Mouse (Mus musculus): ENCODE data around the gene AC124502.3. TPM values are rescaled to one million over a fixed set of nuclear protein-coding genes. Genes with fewer than 3 reads are reported as not detected.
A peak's percentile ranks its signal among the peaks of the same experiment; 100 is the strongest.

The AC124502.3 gene
- polyA plus RNA-seq, 1 experiment from 2014 or later, result 1.1 TPM

- Histone ChIP-seq H3K4me1 (ENCODE audit: insufficient read depth, low read depth, low read length) (no peaks in the 10 kb centered on the region), H3K9ac (replicated peaks; ENCODE audit: low read depth) (no peak overlapping the region)
- no peak for DNase-seq (ENCODE audit: low spot score)
These were observed 10.6 kb downstream of the AC124502.3 start for GRCm38 (mm10) chr19:5049325-5049724.

GRCm38 (mm10) chr19:5050047-5050905, 11.6 kb downstream of the AC124502.3 start, which contains the start of gene Rin1:
Gene Rin1, plus strand, starts transcription at chr19:5050481.
- Histone ChIP-seq H3K27me3 (replicated peaks; ENCODE audit: insufficient read depth, low read length) (no peaks in the 10 kb centered on the region), H3K27ac (ENCODE audit: low read length) (peak within 1 kb of the TSS; percentile 66), H3K9ac (replicated peaks; ENCODE audit: low read depth) (0 out of 2 replicates have a peak within 1 kb of the TSS, but pooled peaks have one; percentile 0), H3K4me2 (replicated peaks; ENCODE audit: low read depth, low read length) (peak within 1 kb of the TSS; percentile 54), H3K9me3 (ENCODE audit: low read length) (no peaks in the 10 kb centered on the region), H3K4me3 (ENCODE audit: low read depth, low read length) (peak within 1 kb of the TSS; percentile 14), H3K4me1 (ENCODE audit: insufficient read depth, low read depth, low read length) (no peaks in the 10 kb centered on the region), H3K36me3 (ENCODE audit: insufficient read depth, low read length) (peaks cover 13% of the 10 kb centered on the region; the same call in 1 of the 2 replicates)
- ATAC-seq (peak; percentile 90), DNase-seq (ENCODE audit: low spot score) (peak; percentile 92)
- TF ChIP-seq EP300 (IDR thresholded peaks at IDR 0.05), result 0 out of 2 replicates have a peak, but pooled peaks have one; percentile 12
- peak; percentile 71 for TF ChIP-seq CTCF (IDR thresholded peaks at IDR 0.05)
- WGBS, result 17% methylated on average over 13 of the region's 14 CpGs

More at GRCm38 (mm10) chr19:5049325-5049724, 10.6 kb downstream of the AC124502.3 start:
- H3K4me3 ChIP-seq (ENCODE audit: low read depth, low read length), result no peak overlapping the region
- no peaks in the 10 kb centered on the region for H3K27me3 ChIP-seq (replicated peaks; ENCODE audit: insufficient read depth, low read length)
- H3K27ac ChIP-seq (ENCODE audit: low read length), result no peak overlapping the region
- ATAC-seq, result no peak
- TF ChIP-seq CTCF (IDR thresholded peaks at IDR 0.05) (no peak), EP300 (IDR thresholded peaks at IDR 0.05) (no peak)
- no peak overlapping the region for H3K4me2 ChIP-seq (replicated peaks; ENCODE audit: low read depth, low read length)
- H3K36me3 ChIP-seq (ENCODE audit: insufficient read depth, low read length), result peaks cover 13% of the 10 kb centered on the region; the same call in 1 of the 2 replicates
- H3K9me3 ChIP-seq (ENCODE audit: low read length), result no peaks in the 10 kb centered on the region
- WGBS, result 84% methylated on average over 6 of the region's 6 CpGs

DNA sequence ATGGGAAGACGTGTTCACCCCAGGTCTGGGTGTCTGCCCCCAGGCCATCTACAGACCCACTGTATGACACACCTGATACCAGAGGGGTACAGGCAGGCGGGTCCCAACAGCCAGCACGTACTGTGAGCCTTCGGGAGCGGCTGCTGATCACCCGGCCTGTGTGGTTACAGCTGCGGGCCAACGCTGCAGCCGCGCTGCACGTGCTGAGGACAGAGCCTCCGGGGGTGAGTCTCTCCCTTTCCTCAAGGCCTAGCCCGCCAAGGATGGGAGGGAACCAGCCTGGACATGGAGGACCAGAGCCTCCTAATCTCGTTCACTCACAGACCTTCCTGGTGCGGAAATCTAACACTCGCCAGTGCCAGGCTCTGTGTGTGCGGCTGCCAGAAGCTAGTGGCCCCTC, 12.3 kb downstream of the AC124502.3 start:
- Histone ChIP-seq H3K4me1 (ENCODE audit: insufficient read depth, low read depth, low read length) (no peaks in the 10 kb centered on the region), H3K9me3 (ENCODE audit: low read length) (no peaks in the 10 kb centered on the region), H3K36me3 (ENCODE audit: insufficient read depth, low read length) (peaks cover 13% of the 10 kb centered on the region; the same call in 1 of the 2 replicates), H3K4me2 (replicated peaks; ENCODE audit: low read depth, low read length) (peak overlapping the region; percentile 54), H3K27ac (ENCODE audit: low read length) (peak overlapping the region; percentile 66), H3K27me3 (replicated peaks; ENCODE audit: insufficient read depth, low read length) (no peaks in the 10 kb centered on the region), H3K9ac (replicated peaks; ENCODE audit: low read depth) (0 out of 2 replicates have a peak overlapping the region, but pooled peaks have one; percentile 0), H3K4me3 (ENCODE audit: low read depth, low read length) (peak overlapping the region; percentile 14)
- DNase-seq (ENCODE audit: low spot score) (peak; percentile 34), ATAC-seq (peak; percentile 32)
- WGBS, result 4% methylated on average over 17 of the region's 17 CpGs
- no peak for TF ChIP-seq CTCF (IDR thresholded peaks at IDR 0.05)
- 0 out of 2 replicates have a peak, but pooled peaks have one; percentile 3 for TF ChIP-seq EP300 (IDR thresholded peaks at IDR 0.05)

- Histone ChIP-seq H3K4me3 (ENCODE audit: low read depth, low read length) (peak overlapping the region; percentile 14), H3K9ac (replicated peaks; ENCODE audit: low read depth) (no peak overlapping the region), H3K9me3 (ENCODE audit: low read length) (no peaks in the 10 kb centered on the region), H3K27ac (ENCODE audit: low read length) (no peak overlapping the region), H3K36me3 (ENCODE audit: insufficient read depth, low read length) (peaks cover 13% of the 10 kb centered on the region; the same call in 1 of the 2 replicates), H3K4me1 (ENCODE audit: insufficient read depth, low read depth, low read length) (no peaks in the 10 kb centered on the region), H3K27me3 (replicated peaks; ENCODE audit: insufficient read depth, low read length) (no peaks in the 10 kb centered on the region), H3K4me2 (replicated peaks; ENCODE audit: low read depth, low read length) (peak overlapping the region; percentile 54)
- ATAC-seq, result no peak
- no peak for TF ChIP-seq EP300 (IDR thresholded peaks at IDR 0.05)
- TF ChIP-seq CTCF (IDR thresholded peaks at IDR 0.05), result no peak
- no peak for DNase-seq (ENCODE audit: low spot score)
- WGBS, result 35% methylated on average over 2 of the region's 3 CpGs
These were observed 12.8 kb downstream of the AC124502.3 start for GRCm38 (mm10) chr19:5051515-5051914.

DNA sequence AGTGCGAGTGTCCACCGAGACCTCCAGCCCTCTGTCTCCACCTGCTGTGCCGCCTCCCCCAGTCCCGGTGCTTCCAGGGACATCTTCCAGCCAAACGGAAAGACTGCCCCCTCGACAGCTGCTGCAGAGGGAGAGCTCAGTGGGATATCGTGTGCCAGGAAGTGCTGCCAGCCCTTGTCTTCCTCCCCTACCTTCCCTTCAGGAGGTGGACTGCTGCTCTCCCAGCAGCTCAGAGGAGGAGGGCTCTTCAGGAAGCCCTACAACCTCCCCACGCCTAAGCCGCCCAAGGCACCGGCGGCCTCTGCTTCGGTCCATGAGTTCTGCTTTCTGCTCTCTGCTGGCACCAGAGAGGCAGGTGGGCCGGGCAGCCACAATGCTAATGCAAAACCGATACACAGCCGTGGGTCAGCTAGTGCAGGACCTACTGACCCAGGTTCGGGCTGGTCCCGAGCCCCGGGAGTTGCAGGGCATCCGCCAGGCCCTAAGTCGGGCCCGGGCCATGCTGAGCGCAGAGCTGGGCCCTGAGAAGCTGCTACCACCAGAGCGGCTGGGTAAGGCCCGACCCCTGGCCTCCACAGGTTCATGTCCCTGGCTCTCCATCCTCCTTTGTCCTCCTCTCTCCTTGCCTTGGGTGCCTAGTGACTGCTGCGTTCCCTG, 13.6 kb downstream of the AC124502.3 start:
- Histone ChIP-seq H3K27ac (ENCODE audit: low read length) (no peak overlapping the region), H3K4me3 (ENCODE audit: low read depth, low read length) (no peak overlapping the region), H3K9me3 (ENCODE audit: low read length) (no peaks in the 10 kb centered on the region), H3K27me3 (replicated peaks; ENCODE audit: insufficient read depth, low read length) (no peaks in the 10 kb centered on the region), H3K9ac (replicated peaks; ENCODE audit: low read depth) (no peak overlapping the region), H3K4me1 (ENCODE audit: insufficient read depth, low read depth, low read length) (no peaks in the 10 kb centered on the region), H3K36me3 (ENCODE audit: insufficient read depth, low read length) (peaks cover 10% of the 10 kb centered on the region; the same call in 1 of the 2 replicates), H3K4me2 (replicated peaks; ENCODE audit: low read depth, low read length) (0 out of 2 replicates have a peak overlapping the region, but pooled peaks have one; percentile 14)
- TF ChIP-seq CTCF (IDR thresholded peaks at IDR 0.05) (no peak), EP300 (IDR thresholded peaks at IDR 0.05) (no peak)
- ATAC-seq, result no peak
- 44% methylated on average over 24 of the region's 25 CpGs for WGBS
- no peak for DNase-seq (ENCODE audit: low spot score)

GRCm38 (mm10) chr19:5052853-5053252, 14.2 kb downstream of the AC124502.3 start:
- Histone ChIP-seq H3K9ac (replicated peaks; ENCODE audit: low read depth) (no peak overlapping the region), H3K36me3 (ENCODE audit: insufficient read depth, low read length) (peaks cover 8% of the 10 kb centered on the region; the same call in 1 of the 2 replicates), H3K4me1 (ENCODE audit: insufficient read depth, low read depth, low read length) (no peaks in the 10 kb centered on the region), H3K27ac (ENCODE audit: low read length) (no peak overlapping the region), H3K9me3 (ENCODE audit: low read length) (no peaks in the 10 kb centered on the region), H3K27me3 (replicated peaks; ENCODE audit: insufficient read depth, low read length) (no peaks in the 10 kb centered on the region), H3K4me3 (ENCODE audit: low read depth, low read length) (no peak overlapping the region), H3K4me2 (replicated peaks; ENCODE audit: low read depth, low read length) (no peak overlapping the region)
- 68% methylated on average over 17 of the region's 17 CpGs for WGBS
- DNase-seq (ENCODE audit: low spot score) (no peak), ATAC-seq (no peak)
- TF ChIP-seq EP300 (IDR thresholded peaks at IDR 0.05), result no peak
- TF ChIP-seq CTCF (IDR thresholded peaks at IDR 0.05), result no peak
